Mouse (Mus musculus): ENCODE results near the gene Rhbdf1. TPM values are rescaled to one million over a fixed set of nuclear protein-coding genes. Genes with fewer than 3 reads are reported as not detected.

Gene Rhbdf1
- total and polyA plus RNA-seq, 3 experiments = 24.7 to 37.6 (median 34.2) TPM

DNA sequence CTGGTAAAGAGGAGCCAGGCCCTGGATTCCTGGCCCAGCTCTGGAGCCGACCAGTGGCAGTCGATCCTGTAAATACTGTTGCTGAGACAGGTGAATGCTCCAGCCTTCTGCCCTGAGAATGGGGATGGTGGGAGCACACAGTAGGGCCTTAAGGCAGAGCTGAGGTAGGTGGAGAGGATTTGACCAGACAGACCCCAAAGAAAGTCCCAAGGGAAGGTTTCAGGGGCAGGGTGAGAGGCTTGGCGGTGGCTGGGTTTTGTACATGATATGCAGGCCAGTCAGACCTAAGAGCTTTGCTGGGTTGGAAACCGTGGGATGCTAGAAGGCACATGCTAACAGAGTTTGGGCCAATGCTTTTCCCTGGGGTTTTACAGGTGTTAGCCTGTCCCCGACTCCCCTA lies 27.5 kb downstream of the Rhbdf1 start:
- H3K9me3 ChIP-seq (replicated peaks; ENCODE audit: low read length) = no peaks in the 10 kb centered on the region
- H3K4me3 ChIP-seq (replicated peaks in 1 of 3; ENCODE audit: low read depth in 2 of 3, low read length in 2 of 3, poor library complexity in 1 of 3) = no peak overlapping the region
- in situ Hi-C loops (cut with MboI; ENCODE audit: low pct_ligation_motif_present, low pct_unique_long_range_greater_than_20kb, low sequenced_read_pairs) = no loop called here
- H3K4me2 ChIP-seq (ENCODE audit: insufficient read depth, low read depth, poor library complexity, severe bottlenecking) = no peak overlapping the region
- H3K36me3 ChIP-seq (replicated peaks in 1 of 2; ENCODE audit: control insufficient read depth in 1 of 2, insufficient read depth in 1 of 2, low read length in 1 of 2) = peaks cover 6 to 57% of the 10 kb centered on the region in 2 experiments
- peaks cover 17 to 59% of the 10 kb centered on the region in 2 experiments for H3K4me1 ChIP-seq (ENCODE audit: control insufficient read depth in 1 of 2, insufficient read depth in 2 of 2)
- dilution Hi-C loops (cut with MboI; ENCODE audit: extremely low pct_ligation_motif_present, extremely low pct_unique_long_range_greater_than_20kb, low sequenced_read_pairs) = no loop called here
- no peak overlapping the region for H3K27ac ChIP-seq (ENCODE audit: insufficient read depth, low read depth)
- TF ChIP-seq MEF2A (IDR thresholded peaks at IDR 0.05; ENCODE audit: borderline replicate concordance, low read depth, low read length) (no peak), UBTF (IDR thresholded peaks at IDR 0.05; ENCODE audit: low read depth, low read length) (no peak), ZKSCAN1 (IDR thresholded peaks at IDR 0.05; ENCODE audit: borderline replicate concordance, low read depth, low read length) (0 out of 2 replicates have a peak, but pooled peaks have one; percentile 30), TBP (conservative IDR thresholded peaks at IDR 0.05; ENCODE audit: low read depth, low read length) (no peak), IRF4 (IDR thresholded peaks at IDR 0.05; ENCODE audit: low read depth, low read length) (no peak)
- no peak overlapping the region for H3K9ac ChIP-seq (ENCODE audit: insufficient read depth, low read depth)
- H3K79me2 ChIP-seq (replicated peaks; ENCODE audit: control insufficient read depth, extremely low read depth, insufficient read depth, poor library complexity, severe bottlenecking) = no peaks in the 10 kb centered on the region
- no peak for DNase-seq (ENCODE audit: extremely low read depth)
- no peaks in the 10 kb centered on the region for H3K27me3 ChIP-seq (replicated peaks)

DNA sequence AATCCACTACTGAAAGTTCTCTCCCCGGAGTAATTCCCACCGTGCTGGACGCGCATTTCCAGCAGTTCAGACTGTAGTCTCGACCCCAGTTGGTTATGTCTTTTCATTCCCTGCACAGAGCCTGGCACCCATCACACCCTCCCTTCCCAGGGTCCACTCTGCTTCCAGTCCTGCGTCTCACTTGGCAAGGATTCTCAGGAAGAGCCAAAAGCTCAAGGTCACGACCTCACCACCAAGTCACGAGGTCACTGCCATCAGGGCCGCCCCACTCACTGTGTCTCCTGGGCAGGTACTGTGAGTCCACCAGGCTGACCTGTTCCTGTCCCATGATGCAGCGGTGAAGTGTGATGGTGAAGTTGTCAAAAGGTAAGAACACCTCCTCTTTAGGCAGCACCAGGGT lies 28.0 kb downstream of the Rhbdf1 start:
- no peak for DNase-seq (ENCODE audit: extremely low read depth)
- dilution Hi-C loops (cut with MboI; ENCODE audit: extremely low pct_ligation_motif_present, extremely low pct_unique_long_range_greater_than_20kb, low sequenced_read_pairs) = no loop called here
- Histone ChIP-seq H3K9me3 (replicated peaks; ENCODE audit: low read length) (no peaks in the 10 kb centered on the region), H3K4me1 (ENCODE audit: control insufficient read depth in 1 of 2, insufficient read depth in 2 of 2) (peaks cover 17 to 63% of the 10 kb centered on the region in 2 experiments), H3K36me3 (replicated peaks in 1 of 2; ENCODE audit: control insufficient read depth in 1 of 2, insufficient read depth in 1 of 2, low read length in 1 of 2) (peaks cover 6 to 62% of the 10 kb centered on the region in 2 experiments), H3K4me2 (ENCODE audit: insufficient read depth, low read depth, poor library complexity, severe bottlenecking) (no peak overlapping the region), H3K27me3 (replicated peaks) (no peaks in the 10 kb centered on the region), H3K4me3 (replicated peaks in 1 of 3; ENCODE audit: low read depth in 2 of 3, low read length in 2 of 3, poor library complexity in 1 of 3) (no peak overlapping the region), H3K27ac (ENCODE audit: insufficient read depth, low read depth) (no peak overlapping the region), H3K79me2 (replicated peaks; ENCODE audit: control insufficient read depth, extremely low read depth, insufficient read depth, poor library complexity, severe bottlenecking) (no peaks in the 10 kb centered on the region), H3K9ac (ENCODE audit: insufficient read depth, low read depth) (no peak overlapping the region)
- TF ChIP-seq ZMIZ1 (IDR thresholded peaks at IDR 0.05; ENCODE audit: low read depth, low read length) = no peak
- TF ChIP-seq NELFE (IDR thresholded peaks at IDR 0.05; ENCODE audit: low read depth, low read length) = no peak
- no peak for TF ChIP-seq USF1 (IDR thresholded peaks at IDR 0.05; ENCODE audit: low read depth, low read length)
- no peak for TF ChIP-seq TBP (conservative IDR thresholded peaks at IDR 0.05; ENCODE audit: low read depth, low read length)
- TF ChIP-seq ZKSCAN1 (IDR thresholded peaks at IDR 0.05; ENCODE audit: borderline replicate concordance, low read depth, low read length) = no peak
- TF ChIP-seq SIN3A (IDR thresholded peaks at IDR 0.05; ENCODE audit: low read length) = no peak
- no peak for TF ChIP-seq IRF4 (IDR thresholded peaks at IDR 0.05; ENCODE audit: low read depth, low read length)
- no peak for TF ChIP-seq RAD21 (IDR thresholded peaks at IDR 0.05; ENCODE audit: low read depth, low read length)
- no peak for TF ChIP-seq PAX5 (IDR thresholded peaks at IDR 0.05; ENCODE audit: low read length)
- no peak for TF ChIP-seq JUN (IDR thresholded peaks at IDR 0.05; ENCODE audit: insufficient read depth, low read depth, low read length)
- TF ChIP-seq CHD1 (IDR thresholded peaks at IDR 0.05; ENCODE audit: low read depth, low read length) = no peak
- no peak for TF ChIP-seq RCOR1 (conservative IDR thresholded peaks at IDR 0.05; ENCODE audit: low read depth, low read length)
- no peak for TF ChIP-seq ETS1 (conservative IDR thresholded peaks at IDR 0.05; ENCODE audit: low read depth, low read length)
- no peak for TF ChIP-seq NRF1 (IDR thresholded peaks at IDR 0.05; ENCODE audit: low read depth, low read length)
- no peak for TF ChIP-seq MXI1 (IDR thresholded peaks at IDR 0.05; ENCODE audit: low read depth, low read length)
- TF ChIP-seq TCF12 (IDR thresholded peaks at IDR 0.05; ENCODE audit: low read depth, low read length) = no peak
- no peak for TF ChIP-seq ELF1 (IDR thresholded peaks at IDR 0.05; ENCODE audit: low read depth, low read length)
- no peak for TF ChIP-seq MAZ (IDR thresholded peaks at IDR 0.05; ENCODE audit: low read depth, low read length)
- no peak for TF ChIP-seq SMC3 (IDR thresholded peaks at IDR 0.05; ENCODE audit: low read depth, low read length)
- in situ Hi-C loops (cut with MboI; ENCODE audit: low pct_ligation_motif_present, low pct_unique_long_range_greater_than_20kb, low sequenced_read_pairs) = no loop called here

All from CH12.LX (cell line).